Mouse (Mus musculus): ENCODE data around the gene Rsbn1l.
A peak's percentile ranks its signal among the peaks of the same experiment; 100 is the strongest.

Gene Rsbn1l

DNA sequence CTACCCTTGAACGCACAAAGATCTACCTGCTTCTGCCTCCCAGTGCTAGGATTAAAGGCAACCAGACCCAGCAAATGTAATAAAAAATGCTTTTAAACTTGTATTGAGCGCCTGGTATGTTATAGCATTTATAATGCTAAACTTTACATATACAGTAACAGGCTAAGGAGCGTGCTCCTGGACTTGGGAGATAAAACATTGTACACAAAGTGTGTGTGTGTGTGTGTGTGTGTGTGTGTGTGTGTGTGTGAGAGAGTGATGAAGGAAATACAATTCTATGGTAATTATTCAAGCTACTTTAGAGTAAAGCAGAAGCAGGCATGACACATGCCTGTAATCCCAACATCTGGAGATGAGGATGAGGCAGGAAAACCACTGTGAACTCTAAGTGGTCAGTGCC lies at the start of gene Rsbn1l:
Rsbn1l (minus strand) TSS at position 101 of the 400 bp plus-strand sequence.
- DNase-seq (ENCODE audit: low read depth, low spot score), result no peak

DNA sequence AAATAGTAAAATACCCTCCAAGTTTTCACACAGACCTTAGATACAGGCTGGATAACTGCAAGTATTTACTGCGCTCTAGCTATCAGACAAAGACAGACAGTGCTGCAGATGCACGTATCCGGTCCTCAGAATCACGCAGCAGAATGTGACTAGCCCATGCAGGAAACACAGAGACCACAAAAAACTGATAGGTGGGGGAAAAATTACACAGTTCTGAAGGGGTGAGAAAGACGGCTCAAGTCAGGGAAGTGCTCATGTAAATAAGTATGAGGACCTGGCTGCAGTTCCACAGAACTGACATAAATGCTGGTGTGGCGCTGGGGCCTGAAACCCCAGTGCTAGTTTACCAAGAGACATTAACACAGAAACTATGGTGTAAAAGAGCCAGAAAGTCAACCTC lies 46.5 kb upstream of the Rsbn1l start:
- no peak for DNase-seq (ENCODE audit: low read depth, low spot score)

DNA sequence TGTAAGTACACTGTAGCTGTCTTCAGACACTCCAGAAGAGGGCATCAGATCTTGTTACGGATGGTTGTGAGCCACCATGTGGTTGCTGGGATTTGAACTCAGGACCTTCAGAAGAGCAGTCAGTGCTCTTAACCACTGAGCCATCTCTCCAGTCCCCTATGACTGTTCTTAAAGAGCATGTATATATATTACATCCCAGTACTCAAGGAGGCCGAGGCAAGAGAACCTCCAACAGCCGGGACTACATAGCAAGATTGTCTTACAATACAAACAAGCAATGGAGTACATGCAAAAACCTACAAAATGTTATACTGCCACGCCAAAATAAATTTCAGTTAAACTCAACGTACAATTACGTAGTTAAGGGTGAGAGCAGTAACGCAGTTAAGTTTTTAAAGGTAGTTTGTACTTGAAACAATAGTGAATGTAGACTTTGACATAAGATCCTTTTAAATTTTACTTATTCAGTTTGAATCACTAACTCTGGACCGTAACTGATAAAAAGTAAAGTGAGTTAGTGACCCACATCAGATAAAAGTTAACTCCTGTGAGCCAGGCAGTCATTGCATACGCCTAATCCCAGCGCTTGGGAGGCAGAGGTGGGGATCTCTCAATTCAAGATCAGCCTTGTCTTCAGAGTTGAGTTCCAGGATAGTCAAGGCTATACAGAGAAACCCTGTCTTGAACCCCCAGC lies 45.6 kb upstream of the Rsbn1l start:
- no peak for DNase-seq (ENCODE audit: low read depth, low spot score)

DNA sequence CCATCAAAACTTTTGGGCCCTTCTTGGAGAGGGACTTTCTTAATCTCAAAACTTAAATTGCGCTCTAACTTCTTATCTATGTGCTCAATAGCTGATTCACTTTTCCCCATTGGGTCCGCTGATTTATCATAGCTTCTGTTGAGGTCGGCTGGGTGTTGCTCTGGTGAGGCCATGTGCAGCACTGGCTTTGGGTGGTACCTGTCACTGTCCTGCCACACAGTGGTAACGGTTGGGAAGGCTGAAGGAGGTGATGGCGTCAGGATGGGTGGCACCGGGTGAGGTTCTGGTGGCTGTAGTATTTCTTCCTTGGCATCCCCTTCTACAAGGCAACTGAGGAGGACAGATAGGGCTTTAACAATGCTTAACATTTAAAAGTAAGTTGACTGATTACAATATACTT lies 42.2 kb upstream of the Rsbn1l start:
- no peak for DNase-seq (ENCODE audit: low read depth, low spot score)

DNA sequence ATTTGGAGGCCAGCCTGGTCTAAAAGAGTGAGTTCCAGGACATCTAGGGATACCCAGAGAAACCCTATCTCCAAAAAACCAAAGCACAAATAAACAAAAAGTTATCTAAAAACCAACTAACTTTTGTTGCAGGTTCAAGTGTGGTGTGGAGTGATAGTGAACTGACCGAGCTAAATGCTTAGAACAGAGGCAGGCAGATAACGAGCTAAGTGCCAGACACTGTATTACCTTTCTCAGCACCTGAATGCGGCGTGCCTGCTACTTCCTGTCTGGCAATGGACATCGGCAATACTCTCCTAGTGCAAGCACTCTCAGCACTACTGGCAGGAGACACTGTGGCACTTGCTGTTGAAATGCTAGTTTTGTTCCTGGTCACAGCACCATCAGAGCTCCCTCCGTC lies 41.4 kb upstream of the Rsbn1l start:
- DNase-seq (ENCODE audit: low read depth, low spot score), result no peak

DNA sequence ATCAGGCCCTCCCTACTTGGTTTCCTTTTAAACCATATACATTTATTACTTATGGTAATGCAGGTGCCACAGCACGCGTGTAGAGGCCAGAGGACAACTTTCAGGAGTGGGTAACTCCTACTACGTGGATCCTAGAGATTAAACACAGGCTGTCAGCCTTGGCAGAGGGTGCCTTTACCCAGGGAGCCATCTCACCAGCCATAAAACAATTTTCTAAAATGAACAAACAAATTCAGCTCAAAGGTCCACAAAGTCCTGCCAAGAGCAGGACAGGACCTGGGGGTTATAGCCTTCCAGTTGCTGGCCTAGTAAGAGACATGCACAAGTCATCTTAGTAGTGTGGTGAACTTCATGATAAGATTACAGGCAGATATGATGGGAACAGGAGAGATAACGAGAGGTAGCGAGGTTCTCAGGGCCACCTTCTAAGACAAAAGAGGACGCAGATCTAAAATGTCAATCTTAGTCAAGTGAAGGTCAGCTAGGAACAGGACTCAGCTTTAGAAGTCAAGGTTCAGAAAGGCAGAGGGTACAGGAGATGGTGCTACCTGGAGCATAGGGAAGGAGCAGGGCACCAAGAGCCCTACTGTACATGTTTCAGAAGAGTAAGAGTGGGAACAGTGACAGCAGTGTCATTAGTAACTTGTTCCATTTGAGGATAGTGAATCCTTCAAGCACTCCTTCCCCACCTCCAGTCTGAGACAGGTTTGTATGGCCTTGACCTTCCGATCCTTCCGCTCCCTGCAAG lies 34.0 kb upstream of the Rsbn1l start:
- no peak for DNase-seq (ENCODE audit: low read depth, low spot score)

DNA sequence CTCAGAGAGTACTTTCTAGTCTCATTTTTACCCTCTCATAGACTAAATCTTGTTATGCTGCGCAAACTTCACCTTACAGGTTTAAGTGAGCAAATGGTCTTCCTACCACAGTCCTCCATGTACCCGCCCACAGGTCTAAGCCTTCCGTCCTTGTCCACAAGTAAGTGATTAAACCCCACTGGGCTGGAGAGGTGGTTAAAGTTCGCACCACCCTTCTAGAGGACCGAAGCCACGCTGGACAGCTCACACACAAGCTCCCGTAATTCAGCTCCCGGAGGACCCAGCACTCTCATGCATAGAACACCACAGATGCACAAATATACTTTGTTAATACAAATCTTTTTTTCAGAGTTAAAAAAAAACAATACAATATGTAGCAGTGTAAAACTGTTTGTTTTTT lies 30.1 kb upstream of the Rsbn1l start:
- DNase-seq (ENCODE audit: low read depth, low spot score), result no peak

DNA sequence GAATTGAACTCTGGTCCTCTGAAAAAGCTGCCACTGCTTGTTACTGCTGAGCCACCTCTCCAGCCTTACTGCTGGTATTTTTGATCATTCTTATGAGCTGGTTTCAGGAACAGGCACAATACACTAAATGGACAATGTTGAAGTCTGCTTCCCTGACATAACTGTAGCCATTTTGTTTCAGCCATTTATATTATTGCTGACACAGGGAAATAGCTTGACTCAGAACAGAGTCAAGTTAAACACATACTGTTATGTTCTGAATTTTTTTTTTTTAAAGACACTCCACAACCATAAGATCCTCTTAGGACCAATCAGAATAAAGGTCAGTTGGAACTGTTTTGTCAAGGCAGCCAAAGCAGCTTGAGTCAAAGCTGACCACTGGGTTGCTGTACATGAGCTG lies 27.3 kb upstream of the Rsbn1l start:
- no peak for DNase-seq (ENCODE audit: low read depth, low spot score)

DNA sequence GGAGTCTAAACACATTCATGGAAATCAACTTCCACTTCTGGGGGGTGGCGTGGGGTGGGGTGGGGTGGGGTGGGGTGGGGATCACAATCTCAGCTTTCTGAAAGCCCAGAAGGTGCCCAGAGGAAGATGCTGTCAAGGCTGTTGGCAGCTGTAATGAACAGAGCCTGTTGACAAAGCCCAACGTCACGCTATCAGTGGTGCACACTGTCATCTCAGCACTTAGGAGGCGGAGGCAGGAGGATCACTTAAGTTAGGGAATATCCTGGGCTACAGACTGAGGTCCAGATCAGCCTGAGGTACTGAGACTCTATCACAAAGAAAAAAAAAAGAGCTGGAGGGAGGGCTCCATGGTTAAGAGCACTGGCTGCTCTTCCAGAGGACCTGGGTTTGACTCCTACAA lies 18.5 kb upstream of the Rsbn1l start:
- no peak for DNase-seq (ENCODE audit: low read depth, low spot score)

DNA sequence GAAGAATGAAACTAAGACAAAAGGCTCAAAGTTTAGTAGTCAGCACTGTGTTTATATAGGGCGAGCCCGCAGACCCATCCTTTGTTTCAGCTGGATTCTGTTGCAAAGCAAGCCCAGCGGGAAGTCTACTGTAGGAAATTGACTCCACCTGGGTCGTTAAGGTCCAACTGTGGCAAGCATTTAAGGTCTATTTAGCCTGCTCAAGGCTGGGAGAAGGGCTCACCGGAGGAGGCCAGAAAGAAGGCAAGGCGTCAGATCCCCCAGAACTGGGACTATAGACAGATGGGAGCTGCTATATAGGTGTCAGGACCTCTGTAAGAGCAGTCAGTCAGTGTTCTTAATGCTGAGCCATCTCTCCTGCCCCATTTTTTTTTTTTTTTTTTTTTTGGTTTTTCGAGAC lies 17.8 kb upstream of the Rsbn1l start:
- no peak for DNase-seq (ENCODE audit: low read depth, low spot score)

DNA sequence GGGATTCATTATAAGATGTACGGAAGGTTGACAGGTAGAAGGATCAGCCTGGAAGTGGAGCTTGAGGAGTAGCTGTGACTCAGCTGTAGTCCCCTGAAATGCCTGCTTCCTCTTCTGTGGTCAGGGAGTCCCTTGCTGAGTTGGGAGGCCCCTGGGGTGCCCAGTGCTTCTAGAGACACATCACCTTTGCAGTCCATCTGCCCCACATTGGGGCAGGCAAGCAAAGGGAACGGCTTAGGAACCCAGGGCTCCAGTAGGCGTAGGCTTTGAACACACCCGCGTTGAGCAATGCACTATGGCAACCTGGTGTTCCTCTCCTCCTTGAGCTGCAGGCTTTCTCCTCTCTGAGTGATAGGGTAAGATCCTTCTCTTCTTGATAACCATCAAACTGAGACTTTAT lies 16.9 kb upstream of the Rsbn1l start:
- DNase-seq (ENCODE audit: low read depth, low spot score), result no peak

DNA sequence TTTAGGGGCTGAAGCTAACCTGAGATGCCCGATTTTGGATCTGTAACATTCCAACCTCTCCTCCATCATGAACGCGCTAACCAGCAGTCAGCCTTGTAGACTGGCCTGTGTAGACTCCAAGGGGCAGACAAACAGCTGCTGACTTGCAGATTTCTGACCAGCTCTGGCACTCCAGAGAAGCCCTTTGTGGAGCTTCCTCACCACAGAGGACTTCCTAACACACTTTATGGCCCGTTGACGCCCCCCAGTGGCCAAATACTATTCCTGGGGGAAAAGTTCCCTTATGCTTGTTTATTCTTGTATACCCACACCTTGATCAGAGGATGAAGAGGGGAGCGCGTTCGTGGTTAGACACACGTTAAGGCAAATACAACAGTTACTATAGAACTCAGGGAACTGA lies 12.8 kb upstream of the Rsbn1l start:
- DNase-seq (ENCODE audit: low read depth, low spot score), result peak; percentile 36

DNA sequence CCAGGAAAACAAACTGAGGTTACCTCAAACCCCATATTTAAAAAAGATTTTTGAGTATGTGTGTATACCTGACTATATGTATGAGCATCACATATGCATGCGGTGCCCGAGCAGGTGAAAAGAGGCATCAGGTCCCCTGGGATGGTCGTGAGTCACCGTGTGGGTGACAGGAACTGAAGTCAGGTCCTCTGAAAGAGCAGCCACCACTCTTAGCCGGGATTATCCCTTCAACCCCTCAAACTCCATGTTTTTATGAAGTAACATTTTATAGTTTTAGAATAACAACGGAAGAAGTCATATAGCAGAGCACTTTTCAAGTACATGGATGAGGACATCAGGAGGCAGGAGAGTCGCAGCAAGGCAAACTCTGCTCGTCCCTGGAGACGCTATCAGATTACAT lies 12.3 kb upstream of the Rsbn1l start:
- DNase-seq (ENCODE audit: low read depth, low spot score), result no peak

DNA sequence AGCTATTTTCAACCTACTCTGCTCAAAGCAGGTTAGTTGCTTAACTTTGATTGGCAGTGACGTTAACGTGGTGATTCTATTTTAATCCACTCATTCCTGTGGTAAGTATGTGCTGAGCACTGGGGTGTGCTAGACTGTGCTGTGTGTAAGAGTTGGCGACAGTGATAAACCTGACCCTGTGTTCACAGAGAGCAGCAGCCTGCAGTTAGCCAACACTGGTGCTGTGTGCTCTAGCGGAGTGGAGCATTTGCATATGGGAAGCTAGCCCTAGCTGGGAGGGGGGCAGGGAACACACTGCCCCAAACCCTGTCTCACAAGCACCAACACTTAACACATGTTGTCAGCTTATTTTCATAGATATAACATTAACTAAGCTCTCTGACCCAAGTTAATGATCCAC lies 11.7 kb upstream of the Rsbn1l start:
- no peak for DNase-seq (ENCODE audit: low read depth, low spot score)

DNA sequence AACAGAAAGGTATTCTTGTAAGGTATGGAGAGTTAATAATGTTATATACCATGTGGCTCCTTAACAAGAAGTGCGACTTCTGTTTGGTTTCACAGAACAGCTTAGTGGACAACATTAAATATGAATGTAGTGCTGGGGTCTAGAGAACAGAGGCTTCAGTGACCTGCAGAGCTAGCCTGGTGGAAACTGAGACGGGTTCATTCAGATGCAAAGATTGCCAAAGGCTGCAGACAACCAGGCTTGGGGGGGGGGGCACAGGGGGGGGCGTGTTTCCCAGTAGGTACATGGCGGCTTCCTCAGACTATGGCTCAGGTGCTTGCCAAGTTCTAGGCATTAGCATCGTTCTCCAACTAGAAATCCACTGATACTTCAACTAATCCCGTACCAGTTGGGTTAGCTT lies 8.2 kb upstream of the Rsbn1l start:
- DNase-seq (ENCODE audit: low read depth, low spot score), result no peak

DNA sequence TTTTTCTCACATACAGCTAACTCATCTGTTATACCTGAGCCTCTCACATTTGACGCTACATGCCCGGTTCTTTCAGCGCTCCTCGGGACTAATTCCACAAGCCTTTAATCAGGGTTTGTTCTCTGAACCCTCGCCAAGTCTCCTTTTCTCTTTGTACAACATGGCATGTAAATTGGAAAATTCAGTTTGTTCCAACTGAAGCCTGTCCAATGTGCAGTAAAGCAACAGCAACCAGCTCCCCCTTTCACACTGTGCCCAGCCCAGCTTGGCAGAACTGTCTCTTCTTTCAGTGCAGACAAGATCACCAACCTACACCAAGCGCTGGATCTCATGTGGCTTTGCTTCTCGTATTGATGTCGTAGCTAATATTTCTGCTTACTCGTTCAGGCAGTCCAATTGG lies 7.1 kb upstream of the Rsbn1l start:
- DNase-seq (ENCODE audit: low read depth, low spot score), result no peak

DNA sequence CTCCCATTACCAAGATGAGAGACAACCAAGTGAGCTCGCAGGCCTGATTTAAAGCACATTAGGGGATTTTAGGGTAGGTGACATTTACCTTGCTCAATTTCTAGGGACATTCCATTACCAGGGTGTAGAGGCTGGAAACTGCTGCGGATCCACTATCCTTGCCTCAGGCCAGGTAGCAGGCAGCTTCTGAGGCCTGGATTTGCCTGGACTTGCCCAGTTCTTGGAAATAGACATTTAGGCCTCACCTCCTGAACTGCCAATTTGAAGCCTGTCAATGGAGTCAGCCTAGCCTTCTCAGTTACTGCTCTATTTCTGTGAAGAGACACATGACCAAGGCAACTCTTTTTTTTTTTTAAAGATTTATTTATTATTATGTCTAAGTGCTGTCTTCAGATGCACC lies 4.7 kb upstream of the Rsbn1l start:
- no peak for DNase-seq (ENCODE audit: low read depth, low spot score)

DNA sequence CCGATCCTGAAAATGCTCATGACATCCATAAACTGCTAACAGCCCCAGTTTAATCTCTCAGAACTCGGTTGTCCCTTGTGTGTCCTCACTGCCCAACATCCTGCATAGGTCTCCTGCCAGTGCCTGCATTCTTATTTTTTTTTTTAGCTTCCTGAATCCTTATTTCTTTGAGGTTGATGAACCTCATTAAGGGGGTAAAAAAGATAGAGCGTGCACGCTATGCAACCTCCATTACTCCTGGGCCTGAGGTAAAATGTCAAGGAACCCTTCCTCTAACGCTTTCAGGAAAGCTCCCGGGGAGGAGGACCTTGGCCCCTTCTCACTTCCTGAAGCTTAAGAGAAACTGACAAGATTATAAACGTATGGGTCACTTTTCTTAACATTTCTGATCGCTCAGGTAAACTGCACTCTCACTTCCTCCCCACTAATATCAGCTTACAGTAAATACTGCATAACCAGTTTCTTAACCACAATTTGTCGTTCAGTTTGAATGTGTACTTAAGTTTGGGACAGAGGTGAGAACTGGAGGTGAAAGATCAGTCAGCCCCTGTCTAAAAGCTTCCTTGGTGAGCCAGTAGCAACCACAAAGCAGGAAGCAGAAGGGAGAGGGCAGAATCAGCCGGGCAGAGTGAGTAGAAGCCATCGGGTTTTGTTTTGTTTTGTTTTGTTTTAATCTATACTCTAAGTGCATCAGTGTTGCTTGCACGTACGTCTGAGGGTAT lies 923 bp downstream of the Rsbn1l start:
- DNase-seq (ENCODE audit: low read depth, low spot score), result no peak

DNA sequence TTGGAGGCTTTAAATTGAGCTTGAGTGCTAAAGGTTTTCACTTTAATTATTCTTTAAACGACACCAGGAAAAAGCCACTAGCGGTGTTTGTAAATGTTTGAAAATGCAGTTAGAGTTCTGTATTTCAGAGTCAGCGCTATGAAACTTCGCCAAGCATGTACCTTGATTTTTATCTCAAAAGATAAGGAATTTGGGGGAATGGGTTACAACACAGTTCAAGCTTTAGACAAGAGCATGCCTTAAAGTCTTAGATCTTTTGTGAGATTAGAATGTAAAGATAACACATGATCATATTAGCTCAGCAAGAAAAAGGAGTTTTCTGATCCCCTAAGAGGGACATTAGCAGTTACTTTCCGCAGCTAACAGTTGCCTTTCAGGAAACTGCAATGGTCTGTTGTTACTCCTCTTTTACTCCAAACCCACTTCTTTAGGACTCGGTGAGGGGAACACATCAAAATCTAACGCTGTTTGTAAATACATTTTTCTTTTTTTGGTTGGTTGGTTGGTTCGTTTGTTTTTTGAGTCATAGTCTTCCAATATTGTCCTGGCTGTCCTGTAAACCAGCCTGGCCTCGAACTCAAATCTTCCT lies 3.8 kb downstream of the Rsbn1l start:
- no peak for DNase-seq (ENCODE audit: low read depth, low spot score)

DNA sequence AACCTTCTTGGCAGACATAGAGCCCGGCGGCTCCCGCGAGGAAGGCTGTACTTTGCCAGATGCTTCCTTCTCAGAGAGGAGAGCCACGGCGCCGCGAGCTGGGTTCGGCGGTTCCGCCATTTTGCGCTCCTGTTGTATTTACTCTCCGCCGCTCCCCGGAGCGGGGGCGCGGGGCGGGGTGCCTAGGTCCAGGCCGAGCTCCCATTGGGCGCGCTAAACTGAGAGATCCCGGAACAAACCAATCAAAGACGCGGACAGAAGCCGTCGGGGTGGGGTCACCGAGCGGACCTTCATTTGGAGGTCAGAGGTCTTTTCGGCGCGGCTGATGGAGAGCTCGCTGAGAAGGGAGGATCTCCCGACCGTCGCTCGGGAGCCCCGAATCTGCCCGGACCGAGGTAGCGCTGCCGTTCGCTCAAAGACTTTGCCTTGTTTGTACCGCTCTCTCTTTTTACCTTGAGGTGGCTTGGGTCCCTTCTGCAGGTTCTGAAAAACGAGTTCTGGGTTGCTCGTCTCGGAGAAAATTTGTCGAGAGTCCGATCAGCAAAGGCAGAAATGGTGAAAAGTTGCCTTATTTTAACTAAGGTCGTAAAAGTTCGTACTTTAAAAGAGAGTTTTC lies 4.4 kb downstream of the Rsbn1l start:
- DNase-seq (ENCODE audit: low read depth, low spot score), result peak; percentile 96

DNA sequence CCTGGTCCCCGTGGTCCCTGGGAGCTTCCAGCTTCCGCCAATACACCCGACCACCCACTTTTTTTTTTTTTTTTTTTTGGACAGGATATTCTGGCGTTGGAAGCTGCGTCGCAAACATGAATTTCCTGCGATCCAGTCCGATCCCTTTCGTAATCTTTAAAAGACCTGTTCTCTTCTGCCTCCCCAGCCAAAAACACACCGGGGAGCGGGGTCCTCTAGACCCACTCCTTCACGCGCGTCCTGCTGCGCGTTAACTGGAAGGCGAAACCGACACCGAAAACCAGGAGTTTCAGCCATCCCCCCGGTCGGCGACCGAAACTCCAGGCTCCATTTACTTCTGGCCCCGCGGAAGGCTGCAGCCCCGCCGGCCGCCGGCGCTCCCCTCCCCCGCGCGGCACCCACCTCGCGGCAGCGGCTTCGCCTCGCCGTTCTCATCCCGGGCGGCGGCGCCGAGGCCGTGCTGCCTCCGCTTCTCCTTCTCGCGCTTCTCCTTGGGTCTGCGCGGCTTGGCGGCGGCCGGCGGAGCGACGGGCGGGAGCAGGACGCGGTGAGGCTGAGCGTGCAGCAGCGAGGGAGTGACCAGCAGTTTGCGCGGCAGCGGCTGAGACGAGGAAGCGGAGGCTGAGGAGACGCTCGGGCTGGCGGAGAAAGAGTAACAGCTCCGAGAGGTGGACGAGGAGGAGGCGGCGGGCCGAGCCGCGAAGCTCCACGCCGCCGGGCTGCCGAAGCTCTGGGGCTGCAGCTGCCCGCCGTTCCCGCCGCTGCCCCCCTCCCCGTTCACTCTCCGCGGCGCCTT lies 5.1 kb downstream of the Rsbn1l start:
- no peak for DNase-seq (ENCODE audit: low read depth, low spot score)
